Mouse (Mus musculus) erythroblast, embryonic 14.5 days (primary cell): Measurements from ENCODE around the gene Cacnb1.

ENCODE experiments used
- GATA1 ChIP-seq: IDR thresholded peaks from 2 replicates; pipeline ENCODE4 v1.6.1; 2012; ENCODE audit warnings: low read length, inconsistent platforms, mixed read lengths
- TAL1 ChIP-seq: IDR thresholded peaks from 3 replicates; pipeline ENCODE4 v1.6.1; 2012; ENCODE audit warnings: low read length, inconsistent platforms, mixed read lengths

DNA sequence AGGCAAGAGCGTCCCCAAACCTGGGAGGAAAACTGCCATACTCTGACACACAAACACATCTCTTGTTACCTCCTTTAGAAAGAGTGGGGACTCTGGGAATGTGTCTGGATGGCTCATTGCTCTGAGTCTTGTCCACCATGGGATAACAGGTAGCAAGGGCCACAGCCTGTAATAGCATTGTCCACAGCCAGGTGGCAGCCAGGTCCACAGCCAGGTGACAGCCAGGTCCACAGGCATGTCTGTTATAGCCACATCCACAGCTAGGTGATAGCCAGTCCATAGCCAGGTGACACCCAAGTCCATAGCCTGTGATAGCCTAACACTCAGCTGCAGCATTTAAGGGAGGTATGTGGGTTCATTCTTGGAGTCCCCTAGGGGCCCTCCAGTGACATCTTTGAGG is 61.9 kb downstream of the Cacnb1 start:
- no peak for TF ChIP-seq GATA1
- TF ChIP-seq TAL1: no peak
